Mouse (Mus musculus): ENCODE measurements around the gene Srebf1.

Srebf1 gene

DNA sequence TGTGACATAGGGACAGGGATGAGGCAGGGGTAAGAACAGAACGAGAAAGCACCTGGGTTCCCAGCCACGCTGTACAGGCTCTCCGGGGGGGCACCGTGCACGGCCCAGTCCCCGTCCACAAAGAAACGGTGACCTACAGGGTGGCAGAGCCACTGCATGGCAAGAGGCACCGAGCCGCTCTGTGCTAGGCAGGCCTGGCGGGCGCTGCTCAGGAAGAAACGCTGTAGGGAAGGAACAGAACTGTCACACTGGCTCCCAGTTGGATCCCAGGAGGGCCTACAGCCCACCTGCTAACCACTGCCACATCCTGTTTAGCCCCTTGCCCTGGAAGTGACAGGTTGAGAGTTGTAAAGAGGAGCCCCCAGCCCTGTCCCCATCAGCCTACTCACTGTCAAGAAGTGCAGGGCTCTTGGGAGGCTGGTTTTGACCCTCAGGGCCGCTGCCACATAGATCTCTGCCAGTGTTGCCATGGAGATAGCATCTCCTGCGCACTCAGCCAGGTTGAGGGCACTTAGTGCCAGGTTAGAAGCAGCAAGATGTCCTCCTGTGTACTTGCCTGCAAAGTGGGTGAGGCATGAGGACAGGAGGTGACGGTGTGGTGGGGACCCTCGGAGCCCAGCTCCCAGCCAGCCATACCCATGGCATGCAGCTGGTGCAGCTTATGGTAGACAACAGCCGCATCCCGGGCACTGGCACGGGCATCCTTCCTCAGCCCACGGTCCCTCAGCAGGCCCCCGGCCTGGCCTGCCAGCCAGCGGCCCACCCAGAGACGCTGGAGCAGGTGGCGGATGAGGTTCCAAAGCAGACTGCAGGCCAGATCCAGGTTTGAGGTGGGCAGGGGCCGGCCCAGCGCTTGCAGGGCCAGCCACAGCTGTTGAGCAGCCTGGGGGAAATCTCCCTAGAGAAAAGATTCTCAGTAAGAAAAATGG lies 19.4 kb downstream of the Srebf1 start:
- DNase-seq = no peak

DNA sequence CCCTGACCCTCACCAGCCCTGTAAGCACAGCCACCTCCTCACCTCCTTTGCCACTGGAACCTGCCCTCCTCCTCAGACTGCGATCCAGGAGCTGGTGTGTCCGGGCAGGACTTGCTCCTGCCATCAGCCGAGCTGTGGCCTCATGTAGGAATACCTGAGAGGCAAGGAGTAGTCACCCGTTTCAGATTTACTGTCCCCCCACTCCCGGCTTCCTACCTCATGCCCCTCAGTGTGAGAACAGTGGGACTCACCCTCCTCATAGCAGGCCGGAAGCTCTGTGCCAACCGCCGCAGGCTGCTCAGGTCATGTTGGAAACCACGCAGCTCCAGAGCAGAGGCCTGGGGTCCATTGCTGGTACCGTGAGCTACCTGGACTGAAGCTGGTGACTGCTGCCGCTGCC lies 22.0 kb downstream of the Srebf1 start:
- DNase-seq = no peak

DNA sequence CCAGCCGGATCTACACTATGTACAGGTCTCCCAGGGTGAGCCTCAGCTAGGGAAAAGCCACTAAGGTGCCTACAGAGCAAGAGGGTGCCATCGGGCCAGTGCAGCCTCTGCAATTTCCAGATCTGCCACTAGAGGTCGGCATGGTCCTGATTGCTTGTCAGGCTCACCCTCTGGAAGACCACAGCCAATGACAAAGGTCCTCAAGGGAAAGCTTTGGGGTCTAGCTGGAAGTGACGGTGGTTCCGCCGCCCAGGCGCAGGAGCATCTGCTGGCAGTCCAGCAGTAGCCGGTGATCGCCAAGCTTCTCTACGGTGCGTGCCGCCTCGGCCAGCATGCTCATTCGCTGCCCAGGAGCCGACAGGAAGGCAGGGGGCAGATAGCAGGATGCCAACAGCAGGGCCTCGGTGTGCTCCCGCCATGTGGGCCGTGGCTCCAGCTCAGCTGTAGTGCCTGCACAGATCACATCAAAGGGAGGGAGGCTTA lies 22.6 kb downstream of the Srebf1 start:
- DNase-seq = peak; percentile 96 to 97

DNA sequence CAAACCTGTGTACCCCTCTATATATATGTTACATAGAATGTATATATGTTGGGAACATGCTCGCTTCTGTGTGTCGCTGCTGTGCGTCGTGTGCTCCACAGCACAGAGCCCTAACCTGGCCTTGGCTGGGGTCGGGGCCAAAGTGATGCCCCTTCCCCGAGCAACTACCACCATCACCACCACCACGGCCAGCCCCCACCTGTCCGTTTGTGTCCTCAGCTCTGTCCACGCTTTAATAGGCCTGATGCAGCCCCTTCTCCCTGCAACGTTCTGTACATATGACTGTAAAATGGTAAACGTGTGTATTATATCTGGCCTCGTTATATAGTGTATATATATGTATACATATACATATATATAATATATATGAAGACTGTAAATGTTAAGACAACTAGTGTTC lies 23.7 kb downstream of the Srebf1 start:
- DNase-seq = no peak

DNA sequence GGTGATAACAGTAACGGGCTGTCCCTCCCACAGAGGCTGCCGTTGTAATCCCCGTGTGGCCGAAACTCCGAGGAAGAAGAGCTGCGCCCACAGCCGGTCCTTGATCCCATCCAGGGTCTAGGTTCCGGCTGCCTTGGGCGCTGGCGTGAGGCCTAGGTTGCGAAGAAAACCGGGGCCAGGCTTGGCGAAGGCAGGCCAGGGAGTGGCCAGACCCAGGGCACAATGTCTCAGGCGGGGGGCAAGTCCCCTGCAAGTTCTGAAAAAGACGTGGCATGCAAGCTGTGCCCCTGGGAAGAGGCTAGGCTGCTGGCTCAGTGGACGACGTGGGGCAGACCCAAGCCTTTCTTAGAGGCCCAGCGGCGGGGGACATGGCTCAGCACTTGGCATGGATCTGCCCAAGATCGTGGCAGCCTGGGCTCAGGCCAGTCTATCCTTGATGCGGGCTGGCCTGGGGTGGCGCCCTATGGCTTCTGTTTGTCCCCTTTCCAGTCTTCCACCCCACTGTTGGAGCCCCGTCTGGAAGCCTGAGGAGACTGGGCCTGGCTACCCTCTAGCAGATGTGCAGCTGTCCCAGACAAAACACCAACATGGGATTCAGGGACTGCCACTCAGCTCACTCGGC lies 24.3 kb downstream of the Srebf1 start:
- DNase-seq = no peak

DNA sequence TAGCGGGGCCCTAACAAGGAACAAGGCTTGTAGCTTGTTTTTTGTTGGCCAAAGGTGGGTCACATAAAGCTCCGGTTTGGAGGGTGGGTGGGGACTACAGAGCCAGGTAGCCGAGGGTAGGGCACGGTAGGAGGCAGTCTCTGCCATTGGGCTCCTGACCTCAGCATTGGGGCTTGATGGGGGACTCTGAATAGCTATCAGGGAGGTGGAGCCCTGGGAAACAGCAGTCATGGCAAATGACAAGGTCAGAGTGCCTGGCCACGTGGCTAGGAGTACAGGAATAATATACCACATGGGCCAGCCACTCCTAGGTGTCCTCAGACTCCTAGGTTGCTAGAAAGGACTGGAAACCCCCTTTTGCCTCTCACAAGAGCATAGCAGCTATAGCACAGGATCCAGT lies 26.0 kb downstream of the Srebf1 start:
- no peak for DNase-seq

DNA sequence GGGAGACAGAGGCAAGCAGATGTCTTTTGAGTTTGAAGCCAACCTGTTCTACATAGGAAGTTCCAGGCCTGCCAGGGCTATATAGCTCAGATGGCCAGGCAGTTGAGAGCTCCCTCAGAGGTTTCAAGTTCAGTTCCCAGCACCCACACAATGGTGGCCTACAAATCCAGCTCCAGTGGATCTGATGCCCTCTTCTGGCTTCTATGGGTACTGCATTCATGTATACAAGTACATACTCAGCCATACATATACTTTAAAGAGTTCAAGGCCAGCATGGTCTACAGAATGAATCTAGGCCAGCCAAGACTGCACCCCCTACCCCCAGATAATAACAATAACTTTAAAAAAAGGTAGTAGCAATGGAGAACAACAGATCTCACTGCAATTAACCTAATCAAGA lies 27.3 kb downstream of the Srebf1 start:
- no peak for DNase-seq

DNA sequence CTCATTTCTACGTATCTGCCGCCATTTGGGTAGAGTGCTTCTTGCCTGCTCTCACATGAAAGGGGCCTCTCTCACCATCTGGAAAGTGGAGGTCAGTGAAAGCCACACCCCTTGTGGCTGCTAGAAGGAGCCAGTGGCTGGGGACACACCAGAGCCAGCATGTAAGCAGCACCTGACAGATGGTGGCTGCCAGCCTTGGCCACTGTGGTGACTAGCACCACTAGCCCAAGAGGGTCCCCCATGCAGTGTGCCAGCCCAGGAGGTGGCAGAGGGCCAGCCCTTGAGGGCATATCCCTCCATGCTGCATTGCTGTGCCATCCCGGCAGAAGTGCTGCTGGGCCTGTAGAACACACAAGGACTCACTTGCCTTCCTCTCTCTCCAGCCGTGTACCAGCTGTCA lies 28.8 kb downstream of the Srebf1 start:
- DNase-seq = no peak

DNA sequence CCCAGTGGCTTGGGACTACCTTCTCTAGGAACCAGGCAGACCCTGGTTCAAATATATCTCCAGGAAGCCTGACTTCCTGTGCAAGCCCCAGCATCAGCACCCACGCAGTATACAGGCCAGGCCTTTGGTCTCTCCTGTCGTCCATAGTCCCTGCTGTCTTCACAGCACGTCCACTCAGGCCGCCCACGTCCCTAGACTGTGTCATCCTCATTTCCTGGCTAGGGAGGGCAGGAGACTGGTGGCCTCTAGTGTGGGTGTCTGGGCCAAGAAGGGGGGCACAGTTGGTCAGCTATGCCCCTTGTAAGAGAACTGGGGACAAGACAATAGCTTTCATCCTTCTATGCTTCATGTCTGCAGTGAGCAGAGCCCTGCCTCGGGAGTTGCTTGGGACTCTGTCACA lies 29.8 kb downstream of the Srebf1 start:
- DNase-seq = no peak

DNA sequence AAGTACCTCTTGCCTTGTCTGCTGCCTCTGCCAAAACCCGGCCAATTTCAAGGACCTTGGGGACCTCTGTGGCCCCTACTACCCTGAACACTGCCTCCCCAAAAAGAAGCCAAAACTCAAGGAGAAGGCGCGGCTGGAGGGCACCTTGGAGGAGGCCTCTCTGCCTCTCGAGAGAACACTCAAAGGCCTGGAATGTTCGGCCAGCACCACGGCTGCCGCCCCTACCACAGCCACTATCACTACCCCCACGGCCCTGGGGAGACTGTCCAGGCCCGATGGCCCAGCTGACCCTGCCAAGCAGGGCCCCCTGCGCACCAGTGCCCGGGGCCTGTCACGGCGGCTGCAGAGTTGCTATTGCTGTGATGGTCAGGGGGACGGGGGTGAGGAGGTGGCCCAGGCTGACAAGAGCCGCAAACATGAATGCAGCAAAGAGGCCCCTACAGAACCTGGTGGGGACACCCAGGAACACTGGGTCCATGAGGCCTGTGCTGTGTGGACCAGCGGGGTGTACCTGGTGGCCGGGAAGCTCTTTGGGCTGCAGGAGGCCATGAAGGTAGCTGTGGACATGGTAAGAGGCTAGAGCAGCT lies 32.2 kb downstream of the Srebf1 start:
- DNase-seq = no peak

DNA sequence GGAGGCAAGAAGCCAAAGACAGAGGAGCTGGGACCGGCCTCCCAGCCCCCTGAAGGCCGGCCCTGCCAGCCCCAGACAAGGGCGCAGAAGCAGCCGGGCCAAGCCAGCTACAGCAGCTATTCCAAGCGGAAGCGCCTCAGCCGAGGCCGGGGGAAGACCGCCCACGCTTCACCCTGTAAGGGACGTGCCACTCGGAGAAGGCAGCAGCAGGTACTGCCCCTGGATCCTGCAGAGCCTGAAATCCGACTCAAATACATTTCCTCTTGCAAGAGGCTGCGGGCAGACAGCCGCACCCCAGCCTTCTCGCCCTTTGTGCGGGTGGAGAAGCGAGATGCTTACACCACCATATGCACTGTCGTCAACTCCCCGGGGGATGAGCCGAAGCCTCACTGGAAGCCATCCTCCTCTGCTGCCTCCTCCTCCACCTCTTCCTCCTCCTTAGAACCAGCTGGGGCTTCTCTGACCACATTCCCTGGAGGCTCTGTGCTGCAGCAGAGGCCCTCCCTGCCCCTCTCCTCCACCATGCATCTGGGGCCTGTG lies 32.8 kb downstream of the Srebf1 start:
- DNase-seq = peak; percentile 50 to 64

DNA sequence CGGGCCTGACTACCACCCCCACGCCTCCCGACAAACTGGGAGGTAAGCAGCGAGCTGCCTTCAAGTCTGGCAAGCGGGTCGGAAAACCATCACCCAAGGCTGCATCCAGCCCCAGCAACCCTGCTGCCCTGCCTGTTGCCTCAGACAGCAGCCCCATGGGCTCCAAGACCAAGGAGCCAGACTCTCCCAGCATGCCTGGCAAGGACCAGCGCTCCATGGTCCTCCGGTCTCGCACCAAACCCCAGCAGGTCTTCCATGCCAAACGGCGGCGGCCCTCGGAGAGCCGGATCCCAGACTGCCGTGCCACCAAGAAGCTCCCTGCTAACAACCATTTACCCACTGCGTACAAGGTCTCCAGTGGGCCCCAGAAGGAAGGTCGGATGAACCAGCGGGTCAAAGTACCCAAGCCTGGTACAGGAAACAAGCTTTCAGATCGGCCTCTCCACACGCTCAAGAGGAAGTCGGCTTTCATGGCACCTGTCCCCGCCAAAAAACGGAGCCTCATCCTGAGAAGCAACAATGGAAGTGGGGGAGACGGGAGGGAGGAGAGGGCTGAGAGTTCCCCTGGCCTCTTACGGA lies 34.0 kb downstream of the Srebf1 start:
- no peak for DNase-seq

DNA sequence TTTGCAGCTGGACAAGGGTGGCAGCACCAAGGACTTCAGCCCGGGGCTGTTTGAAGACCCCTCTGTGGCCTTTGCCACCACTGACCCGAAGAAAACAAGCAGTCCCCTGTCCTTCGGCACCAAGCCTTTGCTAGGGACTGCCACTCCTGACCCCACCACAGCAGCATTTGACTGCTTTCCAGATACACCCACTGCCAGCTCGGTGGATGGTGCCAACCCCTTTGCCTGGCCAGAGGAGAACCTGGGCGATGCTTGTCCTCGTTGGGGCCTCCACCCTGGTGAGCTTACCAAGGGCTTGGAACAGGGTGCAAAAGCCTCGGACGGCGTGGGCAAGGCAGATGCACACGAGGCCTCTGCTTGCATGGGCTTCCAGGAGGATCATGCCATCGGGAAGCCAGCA lies 35.3 kb downstream of the Srebf1 start:
- no peak for DNase-seq

DNA sequence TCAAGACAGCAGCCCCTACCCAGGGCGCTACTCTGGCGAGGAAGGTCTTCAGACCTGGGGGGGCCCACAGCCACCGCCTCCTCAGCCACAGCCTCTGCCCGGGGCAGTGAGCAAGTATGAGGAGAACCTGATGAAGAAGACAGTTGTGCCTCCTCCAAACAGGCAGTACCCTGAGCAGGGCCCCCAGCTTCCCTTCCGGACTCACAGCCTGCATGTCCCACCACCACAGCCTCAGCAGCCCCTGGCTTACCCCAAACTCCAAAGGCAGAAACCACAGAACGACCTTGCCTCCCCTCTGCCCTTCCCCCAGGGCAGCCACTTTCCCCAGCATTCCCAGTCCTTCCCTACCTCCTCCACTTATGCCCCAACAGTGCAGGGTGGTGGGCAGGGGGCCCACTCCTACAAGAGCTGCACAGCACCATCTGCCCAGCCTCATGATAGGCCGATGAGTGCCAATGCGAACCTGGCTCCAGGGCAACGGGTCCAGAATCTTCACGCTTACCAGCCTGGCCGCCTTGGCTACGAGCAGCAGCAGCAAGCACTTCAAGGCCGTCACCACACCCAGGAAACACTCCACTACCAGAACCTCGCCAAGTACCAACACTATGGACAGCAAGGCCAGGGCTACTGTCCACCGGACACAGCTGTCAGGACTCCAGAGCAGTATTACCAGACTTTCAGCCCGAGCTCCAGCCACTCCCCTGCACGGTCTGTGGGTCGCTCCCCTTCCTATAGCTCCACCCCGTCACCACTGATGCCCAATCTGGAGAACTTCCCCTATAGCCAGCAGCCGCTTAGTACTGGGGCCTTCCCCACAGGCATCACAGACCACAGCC lies 36.8 kb downstream of the Srebf1 start:
- no peak for DNase-seq

DNA sequence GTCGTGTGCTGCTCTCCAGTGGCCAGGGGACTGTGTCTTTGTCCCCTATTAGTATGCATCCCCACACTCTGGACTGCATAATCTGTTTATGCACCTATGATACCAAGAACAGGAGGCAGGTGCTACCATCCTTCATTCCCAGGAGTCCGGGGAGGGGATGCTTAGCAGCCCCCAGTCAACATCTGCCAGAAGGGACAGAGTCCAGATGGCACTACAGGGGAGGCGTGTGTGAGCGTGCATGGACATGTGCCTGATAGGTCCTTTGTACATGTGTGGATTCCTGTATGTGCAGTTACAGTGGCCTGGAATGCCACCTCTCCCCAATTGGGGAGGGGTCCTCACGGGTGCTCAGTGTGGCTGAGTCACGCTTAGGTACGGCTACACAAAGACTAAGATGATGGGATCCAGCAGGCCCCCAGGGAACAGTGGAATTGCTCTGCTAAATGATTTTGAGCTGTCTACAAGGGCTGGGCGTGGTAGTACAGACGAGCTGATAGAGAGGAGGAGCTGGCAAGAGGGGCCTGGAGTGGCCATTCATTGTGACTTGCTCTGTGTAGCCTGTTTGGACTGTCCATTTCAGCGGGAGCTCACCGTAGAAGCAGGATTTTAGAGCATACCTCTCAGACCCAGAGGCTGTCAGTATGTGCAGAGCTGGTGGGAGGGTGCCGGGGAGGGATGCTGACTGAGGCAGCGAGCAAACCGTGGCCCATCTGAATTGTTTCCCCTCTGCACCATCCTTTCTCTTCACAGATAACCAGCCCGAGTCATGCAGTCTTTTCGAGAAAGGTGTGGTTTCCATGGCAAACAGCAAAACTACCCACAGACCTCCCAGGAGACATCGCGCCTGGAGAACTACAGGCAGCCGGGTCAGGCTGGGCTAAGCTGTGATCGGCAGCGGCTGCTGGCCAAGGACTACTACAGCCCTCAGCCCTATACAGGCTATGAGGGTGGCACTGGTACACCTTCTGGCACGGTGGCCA lies 37.7 kb downstream of the Srebf1 start:
- DNase-seq = no peak

DNA sequence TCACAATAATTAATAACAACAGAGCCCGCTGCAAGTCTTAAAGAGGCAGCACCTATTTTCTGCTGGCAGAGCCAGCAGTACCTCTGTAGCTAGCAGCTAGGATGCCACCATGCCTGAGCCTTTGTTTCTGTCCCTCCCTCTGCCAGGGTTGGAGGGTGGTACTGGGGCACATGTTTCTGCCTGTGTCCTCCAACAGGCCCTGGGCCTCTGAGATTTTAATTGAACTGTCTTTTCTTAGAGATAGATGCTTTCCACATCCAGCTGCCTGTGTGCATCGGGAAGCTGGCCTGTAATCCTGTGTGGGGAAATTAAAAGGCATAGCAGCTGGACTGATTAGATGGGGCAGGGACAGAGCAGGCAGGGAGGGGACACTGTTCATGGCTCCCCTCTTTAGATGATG lies 39.6 kb downstream of the Srebf1 start:
- DNase-seq = no peak

DNA sequence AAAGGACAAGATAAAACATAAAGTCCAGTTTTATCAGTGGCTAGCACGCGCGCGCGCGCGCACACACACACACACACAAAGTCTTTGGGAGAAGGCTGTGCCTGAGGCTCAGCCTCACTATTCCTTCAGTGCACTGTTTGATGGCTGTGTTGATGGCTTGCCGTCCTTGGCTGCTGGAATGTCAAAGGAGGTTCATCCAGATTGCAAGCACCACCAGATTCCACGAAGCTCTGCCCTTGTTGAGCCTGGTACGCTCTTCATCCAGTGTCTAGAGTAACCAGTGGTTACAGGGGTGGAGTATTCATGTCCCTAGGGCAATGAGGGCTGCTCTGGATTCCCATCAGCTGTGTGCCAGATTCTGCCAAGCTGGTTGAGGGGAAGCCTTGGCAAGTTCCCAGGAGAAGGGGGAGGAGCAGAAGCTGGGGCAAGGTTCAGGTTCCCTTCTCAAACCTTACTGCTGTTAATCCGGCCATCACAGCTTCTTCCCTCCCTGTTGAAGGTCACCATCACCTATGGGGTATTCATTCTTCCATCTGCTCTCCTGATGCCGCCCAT lies 40.2 kb downstream of the Srebf1 start:
- peak; percentile 68 to 82 for DNase-seq

DNA sequence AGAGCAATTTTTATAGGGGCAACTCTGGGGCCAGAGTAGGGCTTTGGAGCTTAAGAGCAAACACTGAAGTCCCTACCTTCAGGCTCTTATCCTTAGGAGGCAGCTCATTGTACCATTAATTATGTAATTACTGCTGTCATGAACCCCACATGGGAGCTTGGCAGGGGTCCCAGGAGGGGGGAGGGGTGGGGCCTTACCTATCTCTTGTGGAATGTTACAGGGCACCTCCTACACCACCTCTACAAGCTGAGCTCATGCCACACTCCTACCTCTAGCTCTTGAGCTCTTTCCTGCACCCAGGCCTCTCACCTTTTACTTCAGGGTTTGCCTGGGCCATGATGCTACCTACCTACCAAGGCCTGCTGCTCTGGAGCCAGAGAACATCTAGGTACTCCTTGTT lies 43.9 kb downstream of the Srebf1 start:
- peak; percentile 50 to 69 for DNase-seq

DNA sequence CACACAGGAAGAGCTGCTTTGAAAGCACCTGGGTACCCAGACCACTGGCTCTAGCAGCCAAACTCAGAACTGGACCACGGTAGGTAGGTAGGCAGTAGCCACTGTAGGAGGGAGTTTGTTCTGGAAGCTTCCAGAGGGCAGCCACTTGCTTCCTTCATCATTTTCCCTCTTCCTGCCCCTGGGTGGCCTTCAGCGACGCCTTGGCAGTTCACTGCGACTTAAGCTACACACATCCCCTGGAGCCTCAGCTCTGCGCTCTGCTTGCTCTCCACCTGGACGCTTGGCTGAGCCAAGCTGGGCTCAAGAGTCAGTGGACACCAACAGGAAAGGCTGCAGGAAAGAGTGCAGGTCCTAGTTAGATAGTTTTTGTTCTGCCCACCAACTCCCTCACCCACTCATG lies 44.4 kb downstream of the Srebf1 start:
- peak in 1 of 2 experiments; percentile 31 for DNase-seq

DNA sequence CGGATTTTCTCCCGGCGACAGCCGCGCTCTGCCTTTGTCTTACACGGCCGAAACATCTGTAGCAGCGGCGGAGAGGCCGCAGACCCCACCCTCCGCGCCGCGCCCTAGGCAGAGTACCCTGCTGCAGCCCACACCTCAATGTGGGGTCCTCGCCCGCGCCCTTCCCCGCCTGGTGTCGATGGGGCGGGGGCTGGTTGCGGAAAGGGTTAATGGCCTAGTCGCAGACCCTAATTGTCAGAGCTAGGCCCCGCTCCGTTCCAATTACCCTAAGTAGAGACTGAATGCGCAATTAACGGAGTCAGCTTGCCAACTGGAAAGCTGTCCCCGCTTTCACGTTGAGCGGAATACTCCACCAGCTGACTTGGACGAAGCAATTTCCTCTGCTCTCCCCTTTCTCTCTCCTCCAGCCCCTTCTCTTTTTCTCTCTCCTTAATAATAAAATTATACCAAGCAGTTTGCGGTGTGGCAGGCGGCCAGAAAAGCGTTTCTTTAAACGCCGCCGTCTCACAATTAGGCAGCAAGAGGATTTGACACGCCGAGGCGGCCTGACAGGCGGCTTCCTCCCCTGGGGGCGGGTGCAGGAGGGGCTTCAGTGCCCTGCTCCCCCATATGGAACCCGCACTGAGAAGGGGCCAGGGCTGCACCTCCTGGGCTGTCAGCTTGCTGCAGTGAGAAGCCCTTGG lies 45.3 kb downstream of the Srebf1 start:
- DNase-seq = peak; percentile 81 to 86

All from kidney, postnatal 4 days (tissue).